Mouse (Mus musculus) brain, embryonic 14.5 days (tissue): ENCODE data around the gene Fanci. TPM values are rescaled to one million over a fixed set of nuclear protein-coding genes. Genes with fewer than 3 reads are reported as not detected.
A peak's percentile ranks its signal among the peaks of the same experiment; 100 is the strongest.

Source experiments
- DNase-seq: peaks from one replicate; pipeline ENCODE4 v3.0.0-alpha.2; 2011; ENCODE audit warnings: low read depth
- CTCF ChIP-seq: fragments of 200-500 bp; IDR thresholded peaks from 2 replicates; pipeline ENCODE4 v1.5.1; 2012; ENCODE audit warnings: inconsistent platforms, mild to moderate bottlenecking, moderate library complexity, borderline replicate concordance; ENCODE audit not compliant: insufficient read depth, insufficient read length; ENCODE audit errors: extremely low read depth
- POLR2A ChIP-seq: fragments of 200-500 bp; IDR thresholded peaks from 2 replicates; pipeline ENCODE4 v1.6.1; 2012; ENCODE audit warnings: mild to moderate bottlenecking, inconsistent platforms, borderline replicate concordance; ENCODE audit not compliant: poor library complexity, insufficient read depth, insufficient read length, severe bottlenecking; ENCODE audit errors: extremely low read depth
- polyA plus RNA-seq: library from polyadenylated mRNA; depleted of rRNA; stranded (reverse); fragments of >200 nt; gene quantifications from 2 replicates; pipeline ENCODE4 v1.2.3, GENCODE M21; 2012

Gene Fanci
- polyA plus RNA-seq, 1 experiment, result 3.2 TPM

GRCm38 (mm10) chr7:79391471-79391870 lies 258 bp upstream of the Fanci start:
- TF ChIP-seq CTCF (no peak), POLR2A (no peak)
- no peak for DNase-seq

- TF ChIP-seq POLR2A, result no peak
- TF ChIP-seq CTCF, result peak; percentile 11; the same call in 1 of the 2 replicates
Observed at GRCm38 (mm10) chr7:79392860-79393513, 1.3 kb downstream of the Fanci start.

GRCm38 (mm10) chr7:79393924-79394323 lies 2.2 kb downstream of the Fanci start:
- DNase-seq, result no peak
- TF ChIP-seq POLR2A, result no peak
- TF ChIP-seq CTCF, result no peak

More at GRCm38 (mm10) chr7:79392860-79393513, 1.3 kb downstream of the Fanci start:
- DNase-seq, result no peak

- no peak for DNase-seq
- TF ChIP-seq CTCF (no peak), POLR2A (no peak)
Observed at GRCm38 (mm10) chr7:79394666-79395065, 2.9 kb downstream of the Fanci start.

GRCm38 (mm10) chr7:79395186-79395585 lies 3.5 kb downstream of the Fanci start:
- TF ChIP-seq POLR2A (no peak), CTCF (no peak)
- no peak for DNase-seq

- DNase-seq, result no peak
- TF ChIP-seq POLR2A, result no peak
- TF ChIP-seq CTCF, result no peak
Observed at GRCm38 (mm10) chr7:79397446-79397963, 5.8 kb downstream of the Fanci start.

GRCm38 (mm10) chr7:79398426-79398825 lies 6.7 kb downstream of the Fanci start:
- TF ChIP-seq CTCF, result no peak
- TF ChIP-seq POLR2A, result no peak
- DNase-seq, result no peak

GRCm38 (mm10) chr7:79398971-79399370 lies 7.2 kb downstream of the Fanci start:
- TF ChIP-seq CTCF (no peak), POLR2A (no peak)
- DNase-seq, result no peak

- TF ChIP-seq POLR2A (no peak), CTCF (no peak)
Observed at GRCm38 (mm10) chr7:79400296-79400695, 8.6 kb downstream of the Fanci start.

GRCm38 (mm10) chr7:79414449-79415375 lies 23.0 kb downstream of the Fanci start:
- peak; percentile 37 for DNase-seq
- no peak for TF ChIP-seq POLR2A
- TF ChIP-seq CTCF, result no peak

More at GRCm38 (mm10) chr7:79400296-79400695, 8.6 kb downstream of the Fanci start:
- no peak for DNase-seq

- TF ChIP-seq POLR2A (no peak), CTCF (no peak)
- no peak for DNase-seq
Observed at GRCm38 (mm10) chr7:79419950-79420349, 28.2 kb downstream of the Fanci start.

- no peak for TF ChIP-seq CTCF
- no peak for TF ChIP-seq POLR2A
- DNase-seq, result no peak
Observed at GRCm38 (mm10) chr7:79422876-79423275, 31.1 kb downstream of the Fanci start.

- peak; percentile 32 for DNase-seq
- TF ChIP-seq POLR2A, result no peak
- no peak for TF ChIP-seq CTCF
Observed at GRCm38 (mm10) chr7:79425804-79426203, 34.1 kb downstream of the Fanci start.

- TF ChIP-seq POLR2A (no peak), CTCF (no peak)
- no peak for DNase-seq
Observed at GRCm38 (mm10) chr7:79428243-79428642, 36.5 kb downstream of the Fanci start.

- TF ChIP-seq CTCF (no peak), POLR2A (no peak)
- DNase-seq, result no peak
Observed at GRCm38 (mm10) chr7:79440035-79440434, 48.3 kb downstream of the Fanci start.
